Mouse (Mus musculus): Measurements from ENCODE around the gene Gm4744.
"Not testable (repeated sequence)": the region's sequence is repeated elsewhere in the genome, so short reads cannot be mapped to it uniquely, and the experiment has no call there.

Gene Gm4744

GRCm38 (mm10) chr6:40951770-40952169, at the start of gene Gm4744:
Gene Gm4744 (minus strand): TSS chr6:40951870.
- DNase-seq (ENCODE audit: extremely low read depth, low read depth): no peak

DNA sequence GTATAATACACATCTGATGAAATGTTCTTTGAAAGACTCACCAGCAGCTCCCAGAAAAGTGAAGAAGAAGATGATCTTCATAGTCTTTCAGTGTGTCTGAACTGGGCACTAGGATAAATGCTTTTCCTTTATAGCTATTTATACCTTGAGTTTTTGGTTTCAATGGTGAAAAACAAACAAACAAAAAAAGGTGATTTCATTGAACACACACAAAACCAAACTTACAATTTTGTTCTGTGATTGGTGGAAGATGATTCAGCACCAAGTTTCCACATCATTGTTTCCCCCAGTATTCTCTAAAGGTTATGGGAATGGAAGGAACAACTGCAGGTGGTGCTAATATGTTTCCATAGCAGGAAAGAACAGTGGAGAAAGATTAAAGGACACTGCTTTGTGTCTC, 47.7 kb upstream of the Gm4744 start, which contains the start of gene Gm2663:
Gm2663 (minus strand) TSS at position 101 of the 400 bp plus-strand sequence.
- not testable (repeated sequence) for DNase-seq (ENCODE audit: extremely low read depth, low read depth)

DNA sequence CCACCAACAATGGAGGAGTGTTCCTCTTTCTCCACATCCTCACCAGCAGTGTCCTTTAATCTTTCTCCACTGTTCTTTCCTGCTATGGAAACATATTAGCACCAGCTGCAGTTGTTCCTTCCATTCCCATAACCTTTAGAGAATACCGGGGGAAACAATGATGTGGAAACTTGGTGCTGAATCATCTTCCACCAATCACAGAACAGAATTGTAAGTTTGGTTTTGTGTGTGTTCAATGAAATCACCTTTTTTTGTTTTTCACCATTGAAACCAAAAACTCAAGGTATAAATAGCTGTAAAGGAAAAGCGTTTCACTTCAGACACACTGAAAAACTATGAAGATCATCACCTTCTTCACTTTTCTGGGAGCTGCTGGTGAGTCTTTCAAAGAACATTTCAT, 12.8 kb upstream of the Gm4744 start, which contains the start of gene 1810009J06Rik:
1810009J06Rik (plus strand) TSS at position 301 of the 400 bp plus-strand sequence.
- not testable (repeated sequence) for DNase-seq (ENCODE audit: extremely low read depth, low read depth)

- DNase-seq (ENCODE audit: extremely low read depth, low read depth): no peak
Observed at GRCm38 (mm10) chr6:40953716-40954115, 2.0 kb upstream of the Gm4744 start.

DNA sequence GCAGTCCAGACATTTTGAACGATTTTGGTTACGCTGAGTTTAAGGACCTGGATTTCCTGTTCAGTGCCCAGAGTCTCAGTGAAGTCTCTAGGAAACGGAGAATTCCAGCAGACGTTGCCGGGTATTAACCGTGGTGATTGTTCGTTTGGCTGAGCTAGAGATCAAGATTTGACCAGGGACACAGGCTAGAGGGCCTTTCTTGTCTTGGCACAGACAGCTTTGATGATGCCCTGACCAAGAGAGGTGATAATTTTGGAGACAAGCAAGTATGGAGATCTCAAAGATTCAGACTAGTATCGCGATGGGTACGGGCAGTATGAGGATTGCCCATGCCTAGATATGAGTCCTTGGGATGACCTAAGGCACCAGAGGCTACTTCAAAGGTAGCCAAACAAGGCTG, 11.2 kb downstream of the Gm4744 start, which contains the start of gene 1700074P13Rik:
1700074P13Rik (minus strand) TSS at position 101 of the 400 bp plus-strand sequence.
- DNase-seq (ENCODE audit: extremely low read depth, low read depth): no peak

- DNase-seq (ENCODE audit: extremely low read depth, low read depth): no peak
Observed at GRCm38 (mm10) chr6:40919954-40920353, 31.7 kb downstream of the Gm4744 start.

DNA sequence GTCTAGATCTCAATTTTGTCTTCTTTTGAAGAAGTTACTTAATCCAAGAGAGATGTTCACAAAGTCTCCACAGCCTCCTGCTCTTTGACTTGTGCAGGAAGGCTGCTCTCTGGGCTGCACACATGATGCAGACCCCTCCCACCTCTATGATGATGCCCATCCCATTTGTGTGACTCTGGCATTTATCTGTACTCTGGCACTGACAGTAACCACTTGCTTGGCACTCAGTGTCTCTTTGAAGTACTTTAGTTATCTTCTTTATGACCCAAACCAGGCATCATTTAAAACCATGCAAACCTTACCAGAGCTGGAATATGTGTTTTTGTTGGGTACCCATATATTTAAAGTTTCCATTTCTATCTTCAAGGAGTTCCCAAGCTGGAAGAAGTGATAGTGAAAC, 51.4 kb downstream of the Gm4744 start, which contains the start of gene Prss58:
Prss58 (minus strand) TSS at position 101 of the 400 bp plus-strand sequence.
- no peak for DNase-seq (ENCODE audit: extremely low read depth, low read depth)

Measured in MEL-GATA-1-ER (cell line).